Mouse (Mus musculus) ZHBTc4 (cell line): ENCODE results near the gene Fem1a.
A peak's percentile ranks its signal among the peaks of the same experiment; 100 is the strongest.
"Not testable (repeated sequence)": the region's sequence is repeated elsewhere in the genome, so short reads cannot be mapped to it uniquely, and the experiment has no call there.

Experiments
- DNase-seq: peaks from one replicate; pipeline ENCODE4 v3.0.0-alpha.2; 2011; ENCODE audit warnings: low read depth, low spot score

Gene Fem1a

DNA sequence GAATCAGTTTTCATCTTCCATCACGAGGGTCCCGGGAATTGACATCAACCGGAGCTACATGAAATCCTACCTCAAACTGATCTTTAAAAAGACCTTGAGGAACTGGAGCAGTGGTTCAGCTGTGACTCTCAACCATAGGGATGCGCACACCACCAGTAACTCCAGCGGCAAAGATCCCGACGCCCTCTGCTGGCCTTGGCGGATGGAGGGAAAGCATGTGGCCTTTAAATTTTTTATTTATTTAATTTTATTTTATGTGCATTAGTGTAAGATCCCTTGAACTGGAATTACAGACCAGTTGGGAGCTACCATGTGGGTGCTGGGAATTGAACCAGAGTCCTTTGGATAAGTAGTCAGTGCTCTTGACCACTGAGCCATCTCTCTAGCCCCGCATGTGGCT lies 1.2 kb upstream of the Fem1a start:
- peak; percentile 35 for DNase-seq

DNA sequence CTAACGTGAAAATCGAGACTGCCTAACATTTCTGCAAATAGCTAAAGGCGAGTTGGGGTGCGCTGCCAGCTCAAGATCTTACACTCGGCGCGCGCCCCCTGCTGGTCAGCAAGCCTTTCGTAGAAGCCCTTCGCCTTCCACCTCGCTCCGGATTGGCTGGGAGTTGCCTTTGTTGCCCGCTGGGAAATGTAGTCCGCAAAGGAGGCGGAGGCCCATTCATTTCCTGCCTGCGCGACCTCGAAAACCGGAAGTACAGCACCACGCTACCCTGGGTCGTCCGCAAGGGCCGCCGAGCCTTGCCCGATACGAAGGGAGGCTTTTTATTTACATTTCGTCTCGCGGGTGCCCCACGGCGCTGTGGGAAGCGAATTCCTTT lies 759 bp upstream of the Fem1a start:
- peak; percentile 99 for DNase-seq

GRCm38 (mm10) chr17:56257181-56257894 lies 728 bp downstream of the Fem1a start:
- peak; percentile 33 for DNase-seq

GRCm38 (mm10) chr17:56258269-56258668 lies 1.7 kb downstream of the Fem1a start:
- not testable (repeated sequence) for DNase-seq

DNA sequence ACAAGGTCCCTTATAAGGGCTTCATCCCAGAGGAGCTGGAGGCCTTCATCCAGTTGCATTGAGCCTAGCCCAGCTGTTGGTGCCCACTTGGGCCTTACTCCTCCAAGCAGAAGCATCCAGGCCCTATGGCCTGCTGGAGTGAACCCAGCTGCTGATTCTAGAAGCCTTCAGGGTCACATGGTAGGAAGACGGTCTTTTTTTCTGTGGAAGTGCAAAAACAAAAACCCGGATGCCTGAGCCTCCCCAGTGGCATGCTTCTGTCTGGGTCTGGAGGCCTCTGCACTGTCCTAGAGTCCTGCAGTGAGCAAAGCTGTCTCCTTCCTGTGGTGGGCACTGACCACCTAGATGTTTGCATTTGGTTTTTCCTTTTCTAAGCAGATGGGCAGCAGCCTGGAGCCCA lies 2.2 kb downstream of the Fem1a start:
- not testable (repeated sequence) for DNase-seq

GRCm38 (mm10) chr17:56259301-56260037 lies 2.9 kb downstream of the Fem1a start:
- no peak for DNase-seq

- peak; percentile 51 for DNase-seq
Measured at GRCm38 (mm10) chr17:56261166-56261565, 4.6 kb downstream of the Fem1a start.

- DNase-seq: no peak
Measured at GRCm38 (mm10) chr17:56262645-56263094, 6.1 kb downstream of the Fem1a start.

- DNase-seq: peak; percentile 93
Measured at GRCm38 (mm10) chr17:56264020-56264419, 7.4 kb downstream of the Fem1a start.

DNA sequence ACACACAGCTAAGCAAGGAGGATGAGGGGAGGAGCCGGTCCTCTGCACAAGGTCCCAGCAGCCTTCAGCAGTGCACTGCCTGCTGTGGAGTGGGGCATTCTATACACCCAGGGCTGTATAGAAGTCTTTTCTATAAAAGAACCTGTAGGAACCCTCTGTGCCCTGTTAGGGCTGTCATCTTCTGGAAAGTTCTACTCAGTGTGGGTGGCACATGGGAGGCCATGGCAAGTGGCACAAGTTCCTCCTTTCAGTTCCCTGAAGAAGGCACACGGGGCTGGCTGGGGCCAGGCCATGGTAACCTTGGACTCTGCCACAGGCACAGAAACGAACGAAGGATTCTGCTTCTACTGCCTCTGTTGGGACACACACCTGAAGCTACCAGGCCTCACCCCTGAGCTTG lies 8.4 kb downstream of the Fem1a start:
- DNase-seq: no peak

DNA sequence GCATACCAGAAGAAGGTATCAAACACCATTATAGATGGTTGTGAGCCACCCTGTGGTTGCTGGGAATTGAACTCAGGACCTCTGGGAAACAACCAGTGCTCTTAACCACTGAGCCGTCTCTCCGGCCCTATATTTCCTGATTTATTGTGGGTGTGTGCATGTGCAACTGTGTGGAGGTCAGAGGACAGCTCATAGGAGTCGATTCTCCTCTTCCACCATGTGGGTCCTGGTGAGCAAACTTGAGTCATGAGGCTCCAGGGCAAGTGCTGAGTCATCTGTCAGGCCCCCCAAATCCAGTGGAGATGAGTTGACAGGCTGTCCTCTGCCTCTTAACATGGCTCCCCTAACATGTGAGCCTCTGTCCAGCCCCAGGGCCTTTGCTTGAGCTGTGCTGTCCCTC lies 9.3 kb downstream of the Fem1a start:
- DNase-seq: no peak

DNA sequence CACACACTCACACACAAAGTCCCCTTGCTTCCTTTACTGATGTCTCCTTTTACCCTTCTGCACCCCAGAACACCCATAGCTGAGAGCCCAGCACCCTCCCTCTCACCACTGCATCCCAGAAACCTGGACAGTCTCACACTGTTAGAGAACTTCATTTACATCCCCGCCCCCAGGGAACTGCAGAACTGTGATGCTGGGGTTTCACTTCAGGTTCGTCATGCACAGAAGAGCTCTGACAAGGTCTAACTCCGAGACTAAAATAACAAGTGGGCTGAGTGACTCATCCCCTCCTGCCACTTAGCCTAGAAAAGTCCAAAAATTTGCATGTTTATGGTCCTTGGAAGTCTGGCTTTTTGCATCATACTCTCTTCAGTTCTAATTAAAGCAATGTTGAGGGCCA lies 9.7 kb downstream of the Fem1a start:
- no peak for DNase-seq

GRCm38 (mm10) chr17:56269153-56269630 lies 12.6 kb downstream of the Fem1a start:
- peak; percentile 80 for DNase-seq

- no peak for DNase-seq
Measured at GRCm38 (mm10) chr17:56269741-56270140, 13.1 kb downstream of the Fem1a start.

GRCm38 (mm10) chr17:56271609-56272253 lies 15.1 kb downstream of the Fem1a start:
- DNase-seq: no peak

DNA sequence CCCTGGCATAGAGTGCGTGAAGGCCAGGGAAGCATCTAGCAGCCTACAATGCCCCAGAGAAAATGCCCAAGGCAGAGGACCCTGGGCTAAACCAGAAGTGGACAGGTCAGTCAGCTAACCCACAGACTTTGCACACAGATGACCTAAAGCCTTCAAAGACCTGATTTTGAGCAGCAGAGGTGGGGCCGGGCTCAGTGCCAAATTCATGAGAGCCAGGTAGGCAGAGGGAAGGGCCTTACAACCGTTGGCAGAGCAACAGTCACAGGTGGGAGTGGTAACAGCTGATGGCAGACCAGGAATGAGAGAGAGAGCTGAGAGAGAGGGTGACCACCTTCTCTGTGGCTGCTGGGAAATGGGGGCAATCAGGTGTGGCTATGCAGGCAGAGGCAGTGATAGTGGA lies 16.0 kb downstream of the Fem1a start:
- no peak for DNase-seq

- no peak for DNase-seq
Measured at GRCm38 (mm10) chr17:56273482-56273881, 16.9 kb downstream of the Fem1a start.

DNA sequence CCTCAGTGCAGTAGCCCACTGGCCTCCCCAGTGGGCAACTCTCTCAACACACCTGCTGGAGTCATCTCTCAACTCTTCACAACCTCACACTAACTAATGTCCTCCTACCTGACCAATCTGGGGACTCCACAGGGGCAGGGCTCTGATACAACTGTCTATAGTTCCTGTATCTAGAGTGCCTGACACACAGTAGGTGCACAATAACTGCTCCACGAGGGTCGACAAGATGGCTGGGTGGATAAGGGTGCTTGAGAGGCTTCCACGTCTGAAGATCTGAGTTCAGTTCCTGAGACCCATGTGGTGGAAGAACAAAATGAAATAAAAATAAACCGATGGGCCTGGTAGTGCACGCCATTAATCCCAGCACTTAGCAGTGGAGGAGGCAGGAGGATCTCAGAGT lies 17.4 kb downstream of the Fem1a start:
- DNase-seq: no peak

DNA sequence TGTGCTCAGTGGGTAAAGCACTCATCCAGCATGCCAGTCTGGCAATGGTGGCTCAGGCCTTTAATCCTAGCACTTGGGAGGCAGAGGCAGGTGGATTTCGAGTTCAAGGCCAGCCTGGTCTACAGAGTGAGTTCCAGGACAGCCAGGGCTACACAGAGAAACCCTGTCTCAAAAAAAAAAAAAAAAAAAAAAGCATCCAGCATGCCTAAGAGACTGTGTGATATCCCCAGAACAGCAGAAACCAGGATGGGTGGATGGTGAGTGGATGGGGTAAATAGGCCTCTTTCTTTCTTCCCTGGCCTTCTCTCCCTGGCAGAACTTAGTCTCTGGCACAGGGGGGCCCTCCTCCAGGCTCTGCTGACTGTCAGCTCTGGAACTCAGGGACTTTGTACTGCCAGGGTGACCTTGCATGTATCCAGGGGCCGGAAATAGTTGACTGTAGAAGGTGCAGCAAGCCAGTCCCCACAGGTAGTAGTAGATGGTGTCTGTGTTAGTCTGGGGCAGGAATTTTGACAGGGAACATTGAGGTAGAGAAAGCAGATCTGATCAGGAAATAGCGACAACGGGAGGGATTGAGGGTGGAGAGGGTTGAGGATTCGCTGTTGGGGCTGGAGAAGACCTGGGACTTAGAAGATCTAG lies 19.4 kb downstream of the Fem1a start:
- peak; percentile 29 for DNase-seq

DNA sequence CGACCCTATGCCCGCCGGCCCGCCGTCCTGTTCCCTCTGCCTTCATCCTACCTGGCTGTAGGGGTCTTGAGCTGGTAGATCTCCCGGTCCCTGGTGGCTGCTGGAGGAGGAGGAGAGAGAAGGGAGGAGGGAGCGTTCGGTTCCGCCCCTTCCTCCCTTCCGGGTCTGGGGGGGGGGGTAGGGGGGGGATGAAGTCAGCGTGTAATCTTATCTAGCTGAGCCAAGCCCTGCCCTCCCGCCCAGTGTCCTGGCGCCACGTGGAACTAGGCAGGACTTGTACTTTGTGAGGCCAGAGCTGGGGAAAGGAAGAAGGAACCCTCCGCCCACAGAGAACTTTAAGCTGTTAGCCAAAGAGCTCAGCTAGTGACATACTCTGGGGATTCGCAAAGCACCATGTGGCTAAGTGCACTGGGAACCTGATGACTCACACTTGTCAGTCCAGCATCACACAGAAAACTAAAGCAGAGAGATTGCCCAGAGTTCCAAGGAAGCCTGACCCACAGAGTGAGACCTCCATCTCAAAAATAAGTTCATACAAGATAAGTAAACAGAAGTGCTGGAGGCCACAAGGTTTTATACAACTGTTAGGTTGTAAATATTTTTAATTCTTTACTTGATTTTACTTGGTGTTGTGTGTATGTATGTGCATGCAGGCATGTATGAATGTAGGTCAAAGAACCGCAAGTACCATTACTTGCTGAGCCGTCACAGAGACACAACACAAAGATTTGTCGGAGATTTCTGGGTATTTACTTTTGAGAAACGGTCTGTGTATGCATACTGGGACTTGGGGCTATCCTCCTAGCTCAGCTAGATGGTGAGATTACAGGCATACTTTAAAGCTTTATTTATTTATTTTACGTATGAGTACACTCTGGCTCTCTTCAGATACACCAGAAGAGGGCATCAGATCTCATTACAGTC lies 20.3 kb downstream of the Fem1a start, which contains the start of gene Ticam1:
Gene Ticam1, minus strand, starts transcription at position 144 of the 924 bp plus-strand sequence.
- peak; percentile 97 for DNase-seq

- DNase-seq: no peak
Measured at GRCm38 (mm10) chr17:56277567-56277893, 20.9 kb downstream of the Fem1a start.
